Mouse (Mus musculus) heart, embryonic 12.5 days (tissue): ENCODE measurements around the gene Nanos1. TPM values are rescaled to one million over a fixed set of nuclear protein-coding genes. Genes with fewer than 3 reads are reported as not detected.

ENCODE experiments used
- ATAC-seq: fragments of 200-750 bp; cut with Nextera tagmentation; 2 replicates; pipeline ENCODE4 v1.8.0; 2017; ENCODE audit warnings: moderate TSS enrichment, moderate library complexity; ENCODE audit not compliant: insufficient number of reproducible peaks, low FRiP score
- H3K27ac ChIP-seq: fragments of 300-500 bp; sonication (generic); 2 replicates; pipeline ENCODE4 v1.5.1; 2016; ENCODE audit warnings: mild to moderate bottlenecking, moderate library complexity; ENCODE audit not compliant: poor library complexity, severe bottlenecking
- H3K27me3 ChIP-seq: fragments of 300-500 bp; sonication (generic); replicated peaks from 2 replicates; pipeline ENCODE4 v1.6.1; 2016; ENCODE audit warnings: mild to moderate bottlenecking, moderate library complexity
- H3K36me3 ChIP-seq: fragments of 300-500 bp; sonication (generic); 2 replicates; pipeline ENCODE4 v1.6.1; 2016; ENCODE audit warnings: mild to moderate bottlenecking, moderate library complexity
- H3K4me1 ChIP-seq: fragments of 300-500 bp; sonication (generic); replicated peaks from 2 replicates; pipeline ENCODE4 v1.6.1; 2016; ENCODE audit warnings: mild to moderate bottlenecking
- H3K4me2 ChIP-seq: fragments of 300-500 bp; sonication (generic); 2 replicates; pipeline ENCODE4 v1.6.1; 2016; ENCODE audit warnings: mild to moderate bottlenecking, moderate library complexity
- H3K4me3 ChIP-seq: fragments of 300-500 bp; sonication (generic); 2 replicates; pipeline ENCODE4 v1.5.1; 2016; ENCODE audit warnings: mild to moderate bottlenecking
- H3K9ac ChIP-seq: fragments of 300-500 bp; sonication (generic); 2 replicates; pipeline ENCODE4 v1.6.1; 2016; ENCODE audit warnings: mild to moderate bottlenecking, moderate library complexity
- H3K9me3 ChIP-seq: fragments of 300-500 bp; sonication (generic); replicated peaks from 2 replicates; pipeline ENCODE4 v1.6.1; 2016; ENCODE audit warnings: mild to moderate bottlenecking, moderate library complexity
- WGBS: fragments of 180-500 bp; shearing (Covaris S2); methylation state at CpG from one replicate; pipeline ENCODE4 v1.1.7; 2016; 5-methylcytosine and 5-hydroxymethylcytosine counted together
- polyA plus RNA-seq: library from polyadenylated mRNA; unstranded; fragments of >200 nt; fragmentation: Nextera tagmentation; extraction: Ambion mirVana; gene quantifications from 2 replicates; pipeline ENCODE4 v1.2.1, GENCODE M21; 2016

The Nanos1 gene
- polyA plus RNA-seq, 1 experiment from 2014 or later: 2.1 TPM

- Histone ChIP-seq H3K9me3 (no peaks in the 10 kb centered on the region), H3K36me3 (no peaks in the 10 kb centered on the region), H3K9ac (peak overlapping the region; percentile 100), H3K4me1 (peaks cover 8% of the 10 kb centered on the region), H3K4me2 (peak overlapping the region; percentile 71), H3K27ac (peak overlapping the region; percentile 99), H3K27me3 (no peaks in the 10 kb centered on the region), H3K4me3 (peak overlapping the region; percentile 73)
- WGBS: 2% methylated on average over 7 of the region's 7 CpGs
- no peak for ATAC-seq
Observed at GRCm38 (mm10) chr19:60789452-60789851, 33.7 kb downstream of the Nanos1 start.

DNA sequence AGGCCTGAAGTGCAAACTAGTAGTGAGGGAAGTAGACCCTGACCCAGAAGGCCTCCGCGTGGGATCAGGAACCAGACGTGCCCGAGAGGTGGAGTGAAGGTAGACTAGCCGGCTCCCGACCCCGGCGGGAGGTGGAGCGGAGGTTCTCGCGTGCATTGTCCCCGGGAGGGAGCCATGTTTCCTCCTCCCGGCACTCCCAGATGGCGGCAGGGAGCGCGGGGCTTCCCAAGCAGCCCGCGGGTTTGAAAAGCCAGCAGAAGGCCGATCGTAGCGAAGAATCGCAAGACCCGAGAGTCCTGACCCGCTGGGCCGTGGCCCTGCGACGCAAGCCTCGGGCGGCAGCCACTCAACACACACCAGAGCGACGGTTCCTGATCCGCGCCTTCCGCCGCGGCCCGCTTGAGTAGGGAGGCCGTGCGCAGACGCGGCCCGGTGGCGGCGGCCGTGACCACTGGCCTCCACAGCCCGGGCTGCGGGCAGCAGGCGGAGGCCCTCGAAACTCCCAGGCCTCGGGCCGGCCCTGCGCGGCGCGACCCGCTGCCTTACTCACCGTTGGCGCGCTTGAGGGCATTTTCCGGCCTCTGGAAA lies 34.2 kb downstream of the Nanos1 start:
- H3K4me1 ChIP-seq: peaks cover 8% of the 10 kb centered on the region
- peak overlapping the region; percentile 71 for H3K4me2 ChIP-seq
- under 1% methylated on average over 59 of the region's 60 CpGs for WGBS
- no peaks in the 10 kb centered on the region for H3K9me3 ChIP-seq
- peak overlapping the region; percentile 100 for H3K9ac ChIP-seq
- peak; percentile 67 for ATAC-seq
- H3K27me3 ChIP-seq: no peaks in the 10 kb centered on the region
- H3K36me3 ChIP-seq: no peaks in the 10 kb centered on the region
- H3K27ac ChIP-seq: peak overlapping the region; percentile 99
- peak overlapping the region; percentile 73 for H3K4me3 ChIP-seq

DNA sequence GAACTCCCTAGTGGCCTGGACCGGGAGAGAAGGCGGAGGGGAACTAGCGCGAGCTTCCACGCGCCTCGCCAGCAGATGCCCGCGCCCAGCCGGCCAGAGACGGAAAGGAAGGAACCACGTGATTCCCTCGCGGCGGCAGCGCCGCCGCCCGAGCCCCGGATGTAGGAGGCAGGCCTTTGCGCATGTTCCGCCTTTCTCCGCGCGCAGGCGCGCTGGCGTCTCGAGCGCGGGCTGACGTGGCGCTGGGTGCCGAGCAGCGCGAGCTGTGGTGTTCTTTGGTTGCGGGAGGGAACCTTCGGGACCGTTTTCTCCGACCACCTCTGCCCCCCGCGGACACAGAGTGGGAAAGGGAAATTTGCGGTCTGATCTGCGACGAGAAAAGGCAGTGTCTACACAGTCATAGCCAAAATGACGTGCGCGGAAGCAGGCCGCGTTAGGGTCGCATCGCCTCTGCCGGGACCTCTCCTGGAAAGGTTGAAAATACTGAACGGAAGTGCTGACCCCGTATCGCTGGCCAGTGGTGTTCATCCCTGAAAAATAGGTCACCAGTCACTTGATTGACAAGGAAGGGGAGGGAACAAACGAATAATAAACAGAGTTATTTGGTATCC lies 34.9 kb downstream of the Nanos1 start, which contains the start of gene Eif3a:
TSS of gene Eif3a (minus strand) at position 108 of the 611 bp plus-strand sequence.
- Histone ChIP-seq H3K36me3 (no peaks in the 10 kb centered on the region), H3K4me1 (peaks cover 8% of the 10 kb centered on the region), H3K4me3 (peak within 1 kb of the TSS; percentile 73), H3K9ac (peak within 1 kb of the TSS; percentile 100), H3K27ac (peak within 1 kb of the TSS; percentile 99), H3K27me3 (no peaks in the 10 kb centered on the region), H3K4me2 (peak within 1 kb of the TSS; percentile 71), H3K9me3 (no peaks in the 10 kb centered on the region)
- ATAC-seq: peak; percentile 96
- WGBS: under 1% methylated on average over 57 of the region's 57 CpGs

GRCm38 (mm10) chr19:60791164-60791563 lies 35.4 kb downstream of the Nanos1 start:
- Histone ChIP-seq H3K9me3 (no peaks in the 10 kb centered on the region), H3K9ac (peak overlapping the region; percentile 100), H3K27me3 (no peaks in the 10 kb centered on the region), H3K27ac (peak overlapping the region; percentile 99), H3K4me1 (peaks cover 3% of the 10 kb centered on the region), H3K36me3 (no peaks in the 10 kb centered on the region), H3K4me3 (peak overlapping the region; percentile 73), H3K4me2 (peak overlapping the region; percentile 71)
- no peak for ATAC-seq
- 23% methylated on average over 9 of the region's 9 CpGs for WGBS

DNA sequence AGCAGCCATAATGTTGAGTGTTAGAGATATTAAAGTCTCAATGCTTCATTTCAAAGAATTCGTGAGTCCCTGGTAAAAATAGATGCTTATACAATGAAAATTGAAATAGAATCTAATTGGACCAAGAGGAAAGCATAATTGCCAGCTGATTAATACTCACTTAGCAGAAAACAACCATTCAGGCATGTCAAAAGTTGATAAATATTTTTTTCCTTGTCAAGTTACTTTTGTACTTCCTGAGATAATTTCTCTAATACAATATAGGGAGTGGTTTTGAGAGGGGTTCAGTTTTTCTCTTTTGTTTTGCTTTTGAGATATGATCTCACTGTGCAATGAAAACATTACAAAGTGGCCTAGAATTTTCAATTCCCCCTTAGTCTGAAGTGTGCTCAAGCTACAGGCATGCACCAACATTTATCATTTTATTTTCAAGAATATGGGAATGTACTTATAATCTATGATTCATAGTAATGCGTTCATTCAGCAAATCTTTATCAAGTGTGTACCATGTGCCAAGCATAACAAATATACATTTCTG lies 37.5 kb downstream of the Nanos1 start:
- no peaks in the 10 kb centered on the region; the same call in 1 of the 2 replicates for H3K27me3 ChIP-seq
- H3K27ac ChIP-seq: no peak overlapping the region
- H3K4me3 ChIP-seq: no peak overlapping the region
- no peak overlapping the region for H3K4me2 ChIP-seq
- no peaks in the 10 kb centered on the region for H3K36me3 ChIP-seq
- no peaks in the 10 kb centered on the region for H3K9me3 ChIP-seq
- H3K9ac ChIP-seq: no peak overlapping the region
- H3K4me1 ChIP-seq: no peaks in the 10 kb centered on the region
- no peak for ATAC-seq
- 74% methylated on average over 2 of the region's 2 CpGs for WGBS

GRCm38 (mm10) chr19:60795244-60795643 lies 39.5 kb downstream of the Nanos1 start:
- Histone ChIP-seq H3K4me1 (no peaks in the 10 kb centered on the region), H3K36me3 (no peaks in the 10 kb centered on the region), H3K4me2 (no peak overlapping the region), H3K9ac (no peak overlapping the region), H3K27me3 (no peaks in the 10 kb centered on the region; the same call in 1 of the 2 replicates), H3K9me3 (no peaks in the 10 kb centered on the region), H3K4me3 (no peak overlapping the region), H3K27ac (no peak overlapping the region)
- WGBS: 87% methylated on average over 2 of the region's 2 CpGs
- no peak for ATAC-seq

GRCm38 (mm10) chr19:60797415-60797814 lies 41.6 kb downstream of the Nanos1 start:
- H3K4me1 ChIP-seq: no peaks in the 10 kb centered on the region
- H3K9ac ChIP-seq: no peak overlapping the region
- H3K27me3 ChIP-seq: no peaks in the 10 kb centered on the region; the same call in 1 of the 2 replicates
- no peaks in the 10 kb centered on the region for H3K36me3 ChIP-seq
- 90% methylated on average over 2 of the region's 2 CpGs for WGBS
- no peak overlapping the region for H3K27ac ChIP-seq
- no peaks in the 10 kb centered on the region for H3K9me3 ChIP-seq
- H3K4me2 ChIP-seq: no peak overlapping the region
- H3K4me3 ChIP-seq: no peak overlapping the region
- ATAC-seq: no peak

- Histone ChIP-seq H3K9me3 (no peaks in the 10 kb centered on the region), H3K4me1 (no peaks in the 10 kb centered on the region), H3K27me3 (no peaks in the 10 kb centered on the region; the same call in 1 of the 2 replicates), H3K27ac (no peak overlapping the region), H3K9ac (no peak overlapping the region), H3K4me3 (no peak overlapping the region), H3K36me3 (no peaks in the 10 kb centered on the region), H3K4me2 (no peak overlapping the region)
- peak; percentile 63 for ATAC-seq
- 58% methylated on average over 7 of the region's 7 CpGs for WGBS
Observed at GRCm38 (mm10) chr19:60799867-60800569, 44.2 kb downstream of the Nanos1 start.

GRCm38 (mm10) chr19:60804903-60805302 lies 49.1 kb downstream of the Nanos1 start:
- no peak overlapping the region for H3K4me3 ChIP-seq
- H3K9ac ChIP-seq: no peak overlapping the region
- H3K27ac ChIP-seq: no peak overlapping the region
- H3K4me1 ChIP-seq: no peaks in the 10 kb centered on the region
- H3K9me3 ChIP-seq: no peaks in the 10 kb centered on the region
- 51% methylated on average over 2 of the region's 2 CpGs for WGBS
- H3K36me3 ChIP-seq: no peaks in the 10 kb centered on the region
- ATAC-seq: no peak
- H3K4me2 ChIP-seq: no peak overlapping the region
- no peaks in the 10 kb centered on the region for H3K27me3 ChIP-seq
